11 mouse cellular contexts compared by ENCODE assay signal in genomic region chr11:77196181-77197143, GRCm38 (mm10). TPM values are rescaled to one million over a fixed set of nuclear protein-coding genes. Genes with fewer than 3 reads are reported as not detected.
DNase-seq lines count a peak whose midpoint lies in the region; ATAC-seq and TF ChIP-seq lines count a peak whose summit lies in the region.
"Had no signal": no experiment of that assay in that cellular context is flagged by ENCODE, and none has a peak within 500 bp of the region (broad histone marks: within the 10 kb centered on the region; RNA-seq: fewer than 3 reads in every experiment).

No protein-coding gene starts in this region.

- no peaks in the 10 kb centered on the region for H3K27me3 ChIP-seq in splenic B cell, adult 2 months (ENCODE audit: control insufficient read depth, insufficient read depth, low read length, poor library complexity, severe bottlenecking)
- peaks cover 34% of the 10 kb centered on the region for H3K27me3 ChIP-seq in midbrain, embryonic 10.5 days (ENCODE audit: low read depth, poor library complexity, severe bottlenecking)
- H3K27me3 ChIP-seq: limb, embryonic 12.5 days had no signal

- no peak for TF ChIP-seq CTCF in lung, adult 2 months (IDR thresholded peaks at IDR 0.05; ENCODE audit: insufficient read depth, low read length)

- peaks cover 5% of the 10 kb centered on the region for H3K4me1 ChIP-seq in lung, adult 2 months (ENCODE audit: control insufficient read depth, insufficient read depth, low read length)
- peaks cover 40% of the 10 kb centered on the region for H3K4me1 ChIP-seq in midbrain, embryonic 10.5 days

- no peak for TF ChIP-seq POLR2A in lung, adult 2 months (IDR thresholded peaks at IDR 0.05; ENCODE audit: borderline replicate concordance, extremely low read depth, low read depth, low read length)

- intact Hi-C loops in left cerebral cortex, postnatal 14 days (cut with DNase I), result no loop called here

- ATAC-seq in megakaryocyte-erythroid progenitor cell, adult 5-6 weeks (replicated peaks; ENCODE audit: low FRiP score, low TSS enrichment, poor library complexity, severe bottlenecking), result no peak

- no peak overlapping the region for H3K4me3 ChIP-seq in lung, adult 2 months (replicated peaks; ENCODE audit: extremely low read depth, low read depth, low read length)
- no peak overlapping the region for H3K4me3 ChIP-seq in midbrain, embryonic 10.5 days
- H3K4me3 ChIP-seq: limb, embryonic 12.5 days; neural tube, embryonic 15.5 days had no signal

- WGBS in lung, adult 2 months, result 26% methylated on average over 4 of the region's 4 CpGs
- 49% methylated on average over 4 of the region's 4 CpGs for WGBS in midbrain, embryonic 10.5 days

- no peaks in the 10 kb centered on the region for H3K36me3 ChIP-seq in splenic B cell, adult 2 months (ENCODE audit: control insufficient read depth, insufficient read depth, low read length, poor library complexity, severe bottlenecking)
- no peaks in the 10 kb centered on the region for H3K36me3 ChIP-seq in midbrain, embryonic 10.5 days
- H3K36me3 ChIP-seq: limb, embryonic 12.5 days; neural tube, embryonic 15.5 days had no signal

- H3K9me3 ChIP-seq in midbrain, embryonic 10.5 days (replicated peaks), result no peaks in the 10 kb centered on the region
- H3K9me3 ChIP-seq: limb, embryonic 12.5 days; neural tube, embryonic 15.5 days had no signal

- peak; percentile 5 for DNase-seq in thymus, postnatal 14 days
- DNase-seq in thymus, postnatal 0 days (ENCODE audit: low spot score), result no peak
- peak; percentile 56 for DNase-seq in kidney, adult 11 months
- DNase-seq in lung, adult 2 months, result peak; percentile 22
- DNase-seq in splenic B cell, adult 2 months (ENCODE audit: low read depth, low spot score), result peak; percentile 58
- DNase-seq in midbrain, embryonic 10.5 days (ENCODE audit: low spot score), result no peak
- no peak for DNase-seq in left cerebral cortex, postnatal 14 days (ENCODE audit: low spot score in 2 of 2)
- DNase-seq: cerebellum, adult 2 months had no signal

- no peak overlapping the region for H3K27ac ChIP-seq in midbrain, embryonic 10.5 days (replicated peaks)
- H3K27ac ChIP-seq: limb, embryonic 12.5 days; neural tube, embryonic 15.5 days had no signal

RNA-seq across cellular contexts. Expression of gene Efcab5, which starts 7.7 kb away (rescaled TPM):
- 0.37 and 0.96 TPM in 2 replicates for polyA plus RNA-seq in thymus, postnatal 0 days (2015; fragmentation: Nextera tagmentation; extraction: Ambion mirVana)
- 0.45 and 0.50 TPM in 2 replicates for polyA plus RNA-seq in lung, adult 2 months (2012; rRNA removed)
- total RNA-seq in megakaryocyte-erythroid progenitor cell, adult 5-6 weeks (2014; fragmentation: Nextera tagmentation), result 0.59 and 0.92 TPM in 2 replicates
- 0.66 and 2.4 TPM in 2 replicates for total RNA-seq in megakaryocyte-erythroid progenitor cell, adult 5-6 weeks (2017)
- 0.11 and 0.36 TPM in 2 replicates for polyA plus RNA-seq in midbrain, embryonic 10.5 days (2016; fragmentation: Nextera tagmentation; extraction: Ambion mirVana)
- total RNA-seq in left cerebral cortex, postnatal 14 days (2021), result 1 to 10 TPM; 2.3 to 2.7 TPM

RNA-seq across cellular contexts. Expression of gene Ssh2, which starts 19.6 kb away (rescaled TPM):
- 12.1 and 14.7 TPM in 2 replicates for polyA plus RNA-seq in thymus, postnatal 0 days (2015; fragmentation: Nextera tagmentation; extraction: Ambion mirVana)
- polyA plus RNA-seq in lung, adult 2 months (2012; rRNA removed), result 31.8 and 36.9 TPM in 2 replicates
- 19.7 and 19.8 TPM in 2 replicates for total RNA-seq in megakaryocyte-erythroid progenitor cell, adult 5-6 weeks (2014; fragmentation: Nextera tagmentation)
- 11.2 and 11.9 TPM in 2 replicates for total RNA-seq in megakaryocyte-erythroid progenitor cell, adult 5-6 weeks (2017)
- polyA plus RNA-seq in midbrain, embryonic 10.5 days (2016; fragmentation: Nextera tagmentation; extraction: Ambion mirVana), result 7.7 and 11.0 TPM in 2 replicates
- total RNA-seq in left cerebral cortex, postnatal 14 days (2021), result 10 to 100 TPM; 40.5 to 42.8 TPM

Comparison
In these comparisons a context has a peak if more than half of its experiments do, and no peak if none do; other contexts are left out.
1. DNase-seq: peak in thymus, postnatal 14 days (single experiment), kidney, adult 11 months (single experiment), lung, adult 2 months (single experiment) and splenic B cell, adult 2 months (single experiment); none in thymus, postnatal 0 days (single experiment), midbrain, embryonic 10.5 days (single experiment) and left cerebral cortex, postnatal 14 days (0 of 2).